Mouse (Mus musculus) adrenal gland, adult (tissue): ENCODE results near the gene Mink1.
"Not testable (repeated sequence)": the region's sequence is repeated elsewhere in the genome, so short reads cannot be mapped to it uniquely, and the experiment has no call there.

Experiments used
- DNase-seq, 2 experiments: peaks; one replicate each; pipeline ENCODE4 v3.0.0; 2022 to 2023; ENCODE audit warnings: low spot score in 1 of 2; ENCODE audit not compliant: inconsistent age in 2 of 2

The Mink1 gene

DNA sequence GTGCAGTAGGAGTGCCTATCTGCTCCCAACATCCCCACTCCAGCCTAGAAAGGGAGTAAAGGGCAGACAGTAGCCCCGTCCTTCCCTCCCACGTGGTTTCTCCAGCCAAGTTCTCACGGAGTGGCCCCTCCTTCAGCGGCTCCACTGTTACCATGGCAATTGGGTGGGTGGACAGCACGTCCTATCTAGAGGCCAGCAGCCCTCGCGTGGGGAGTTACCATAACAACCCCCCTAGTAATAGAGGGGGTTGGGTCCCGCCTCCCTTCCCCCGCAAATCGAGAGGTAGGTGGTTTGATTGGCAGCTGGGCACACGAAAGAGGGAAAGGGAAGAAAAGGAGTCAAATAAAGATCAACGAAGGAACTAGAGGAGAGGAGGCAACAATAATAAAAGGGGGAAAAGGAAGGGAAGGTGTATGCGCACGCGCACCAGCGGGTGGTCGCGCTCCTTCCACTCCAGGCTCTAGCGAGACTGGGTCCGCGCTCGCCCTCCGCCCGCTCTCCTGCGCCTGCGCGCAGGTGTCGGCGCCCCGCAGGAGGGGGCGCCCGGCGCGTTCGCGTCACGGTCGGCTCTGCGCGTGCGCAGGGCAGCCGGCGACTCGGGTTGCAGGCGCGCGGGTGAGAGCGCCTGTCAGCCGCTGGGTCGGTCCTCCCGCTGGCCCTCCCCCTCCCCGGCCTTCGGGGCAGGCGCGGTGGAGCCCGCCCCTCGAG lies at the start of gene Mink1:
TSS of gene Mink1 (plus strand) at position 595 of the 708 bp plus-strand sequence.
- peak; percentile 93 to 96 for DNase-seq

DNA sequence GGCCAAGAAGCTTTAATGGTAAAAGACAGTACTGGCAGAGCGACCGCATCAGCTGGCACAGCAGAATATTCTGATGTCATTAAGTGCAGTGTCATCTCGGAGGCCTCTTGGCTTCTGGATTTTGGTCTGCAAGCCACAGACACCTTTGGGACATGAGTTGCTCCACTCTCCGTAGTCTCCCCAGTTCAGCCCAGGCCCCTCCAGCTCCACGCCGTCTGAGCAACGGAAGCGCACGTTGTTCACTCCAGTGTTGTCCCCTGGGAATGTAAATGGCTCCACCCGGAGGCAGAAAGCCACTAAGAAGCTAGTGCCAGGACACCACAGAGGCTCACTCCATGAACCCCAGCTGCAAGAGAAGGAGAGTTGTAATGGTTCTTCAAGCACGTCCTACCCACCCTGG lies 49.2 kb upstream of the Mink1 start:
- peak in 1 of 2 experiments; percentile 56 for DNase-seq

- no peak for DNase-seq
These were observed 48.4 kb upstream of the Mink1 start, which contains the start of gene Vmo1 for GRCm38 (mm10) chr11:70514288-70514687. Gene Vmo1 (minus strand): TSS chr11:70514616.

GRCm38 (mm10) chr11:70516352-70516751 lies 46.3 kb upstream of the Mink1 start:
- DNase-seq: peak in 1 of 2 experiments; percentile 83

GRCm38 (mm10) chr11:70518436-70518835 lies 44.2 kb upstream of the Mink1 start:
- no peak for DNase-seq

- DNase-seq: no peak
These were observed 43.8 kb upstream of the Mink1 start, which contains the start of gene Gltpd2 for GRCm38 (mm10) chr11:70518923-70519322. Gene Gltpd2 (plus strand): TSS chr11:70519196.

DNA sequence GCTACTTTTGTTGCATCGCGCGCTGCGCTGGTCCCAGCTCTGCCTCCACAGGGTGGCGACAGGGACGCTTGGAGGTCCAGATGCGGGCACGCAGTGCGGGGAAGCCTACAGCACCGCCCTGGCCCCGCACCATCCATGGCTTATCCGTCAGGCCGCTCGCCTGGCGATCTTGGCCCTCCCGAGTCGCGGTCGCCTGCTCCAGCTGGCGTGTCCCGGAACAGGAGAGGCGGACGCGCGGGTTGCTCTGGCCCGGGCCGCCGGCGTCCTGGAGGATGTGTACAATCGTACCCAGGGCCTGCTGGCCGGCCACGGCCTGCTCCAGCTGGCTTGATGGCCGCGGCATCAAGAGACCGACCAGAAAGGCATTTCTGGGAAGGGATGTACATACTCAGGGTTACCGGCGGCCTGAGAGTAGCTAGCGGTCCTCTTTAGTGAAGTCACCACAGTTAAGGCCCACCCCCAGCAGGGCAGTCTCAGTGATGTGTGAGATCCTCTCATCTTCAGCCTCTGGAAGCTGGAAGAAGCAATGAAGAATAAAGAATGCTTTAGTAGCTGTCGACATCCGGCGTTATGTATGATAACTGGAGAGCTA lies 42.4 kb upstream of the Mink1 start:
- DNase-seq: peak; percentile 56 to 79

- DNase-seq: peak in 1 of 2 experiments; percentile 33
These were observed 39.2 kb upstream of the Mink1 start for GRCm38 (mm10) chr11:70523306-70523989.

DNA sequence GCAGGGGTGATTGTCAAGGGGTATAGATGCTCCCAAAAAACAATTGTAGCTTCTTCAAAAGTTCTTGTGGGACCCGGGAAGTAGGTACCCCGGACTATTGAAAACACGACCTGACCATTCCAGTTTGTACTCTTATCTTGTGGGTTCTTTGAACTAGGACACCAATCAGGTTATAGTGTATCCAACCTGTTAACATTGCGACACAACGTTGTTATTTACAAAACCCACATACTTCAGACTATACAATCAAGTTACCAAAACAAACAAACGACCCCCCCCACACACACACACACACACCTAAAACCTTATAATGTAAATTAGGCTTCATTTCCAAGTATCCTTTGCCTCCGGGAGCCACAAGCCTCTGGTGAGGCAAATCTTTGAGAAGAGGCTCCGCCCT lies 37.9 kb upstream of the Mink1 start:
- DNase-seq: no peak

GRCm38 (mm10) chr11:70525184-70525678 lies 37.5 kb upstream of the Mink1 start, which contains the start of gene Psmb6:
Gene Psmb6 (plus strand): TSS chr11:70525367.
- DNase-seq: peak; percentile 93 to 97

DNA sequence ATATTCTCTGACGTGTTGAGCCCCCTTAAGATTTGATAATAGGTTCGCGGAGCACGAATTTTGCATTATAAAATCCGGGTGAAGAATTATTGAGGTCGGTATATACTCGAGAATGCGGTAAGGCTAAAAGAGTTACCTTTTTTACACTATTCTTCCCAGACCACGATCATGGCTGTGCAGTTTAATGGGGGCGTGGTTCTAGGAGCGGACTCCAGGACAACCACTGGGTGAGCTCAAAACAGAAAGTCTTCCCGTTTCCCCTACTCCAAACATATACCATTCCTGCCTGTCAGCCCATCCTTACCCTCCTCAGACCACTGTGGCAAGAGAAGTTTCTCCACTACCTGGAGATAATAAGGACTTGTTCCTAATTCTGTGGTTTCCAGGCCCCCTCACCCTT lies 37.0 kb upstream of the Mink1 start:
- DNase-seq: no peak

DNA sequence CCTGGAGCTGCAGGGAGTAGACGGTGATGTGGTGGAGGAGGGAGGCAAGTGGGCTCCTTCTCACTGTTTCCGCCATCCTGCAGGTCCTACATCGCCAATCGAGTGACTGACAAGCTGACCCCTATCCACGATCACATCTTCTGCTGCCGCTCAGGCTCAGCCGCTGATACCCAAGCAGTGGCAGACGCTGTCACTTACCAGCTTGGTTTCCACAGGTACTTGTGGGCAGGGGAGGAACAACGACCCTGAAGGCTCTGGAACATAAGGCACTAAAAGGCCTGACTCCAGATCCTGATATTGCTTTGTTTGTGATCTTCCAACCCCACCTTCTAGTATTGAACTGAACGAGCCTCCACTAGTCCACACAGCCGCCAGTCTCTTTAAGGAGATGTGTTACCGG lies 36.5 kb upstream of the Mink1 start:
- DNase-seq: no peak

- DNase-seq: peak in 1 of 2 experiments; percentile 20
These were observed 34.1 kb upstream of the Mink1 start for GRCm38 (mm10) chr11:70528610-70529009.

GRCm38 (mm10) chr11:70531065-70531464 lies 31.6 kb upstream of the Mink1 start:
- not testable (repeated sequence) for DNase-seq

- DNase-seq: no peak
These were observed 29.8 kb upstream of the Mink1 start, which contains the start of gene Gm40193 for GRCm38 (mm10) chr11:70532839-70533238. Gene Gm40193 (minus strand): TSS chr11:70532939.

DNA sequence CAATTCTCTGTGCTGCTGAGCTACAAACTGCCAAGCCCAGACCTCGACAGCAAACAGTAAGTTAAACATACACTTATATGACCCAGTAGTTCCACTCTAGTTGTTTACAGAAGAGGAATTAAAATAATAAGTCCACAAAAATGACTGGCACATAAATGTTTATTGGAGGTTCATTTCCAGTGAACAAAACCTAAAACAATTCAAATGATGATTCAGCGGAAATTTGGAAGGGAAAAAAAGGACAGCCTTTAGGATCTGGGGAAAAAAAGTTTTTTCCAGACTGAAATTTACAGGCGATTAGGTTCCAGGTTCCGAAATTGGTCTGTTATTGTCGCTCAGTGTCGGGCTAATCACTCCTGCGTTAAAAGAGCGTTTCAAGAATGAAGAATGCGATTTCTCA lies 23.3 kb upstream of the Mink1 start:
- DNase-seq: peak in 1 of 2 experiments; percentile 30

GRCm38 (mm10) chr11:70539877-70540587 lies 22.6 kb upstream of the Mink1 start, which contains the start of gene Pld2:
Gene Pld2 (plus strand): TSS chr11:70540064.
- peak; percentile 94 to 96 for DNase-seq

DNA sequence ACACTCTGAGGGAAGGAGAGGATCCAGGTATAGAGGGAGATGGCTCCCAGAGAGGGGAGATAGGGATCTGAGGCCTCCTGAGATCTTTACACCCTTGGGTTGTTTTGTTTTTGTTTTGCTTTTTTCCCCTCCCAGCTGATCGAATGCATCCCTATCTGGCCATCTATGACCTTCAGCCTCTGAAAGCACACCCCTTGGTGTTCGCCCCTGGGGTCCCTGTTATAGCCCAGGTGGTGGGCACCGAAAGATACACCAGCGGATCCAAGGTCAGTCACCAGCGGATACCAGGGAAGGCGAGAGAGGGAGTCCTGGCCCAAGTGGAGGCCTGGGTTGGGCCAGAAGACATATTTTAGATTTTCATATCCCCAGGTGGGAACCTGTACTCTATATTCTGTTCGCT lies 21.8 kb upstream of the Mink1 start:
- peak in 1 of 2 experiments; percentile 34 for DNase-seq

- DNase-seq: peak in 1 of 2 experiments; percentile 31
These were observed 21.3 kb upstream of the Mink1 start for GRCm38 (mm10) chr11:70541415-70541814.

DNA sequence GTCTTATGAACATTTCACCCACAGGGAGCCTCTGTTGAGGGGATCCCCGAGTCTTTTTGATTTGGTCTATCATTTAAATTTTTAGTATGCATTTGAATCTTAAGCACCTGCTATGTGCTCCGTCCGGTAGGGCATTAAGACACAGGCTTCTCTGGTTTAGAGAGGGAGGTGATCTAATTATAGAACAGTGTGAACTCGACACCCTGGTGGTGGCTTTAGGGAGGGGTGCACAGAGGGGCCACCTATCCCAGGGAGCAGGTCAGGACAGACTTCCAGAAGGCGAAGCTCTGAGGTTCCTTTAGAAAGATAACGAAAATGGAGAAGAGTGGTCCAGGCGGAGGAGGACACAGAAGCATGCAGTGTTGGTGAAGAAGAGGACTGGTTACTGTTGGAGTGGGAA lies 18.2 kb upstream of the Mink1 start:
- no peak for DNase-seq

- DNase-seq: no peak
These were observed 11.2 kb upstream of the Mink1 start for GRCm38 (mm10) chr11:70551526-70551925.
